Mouse (Mus musculus): ENCODE measurements around the gene Lair1. TPM values are rescaled to one million over a fixed set of nuclear protein-coding genes. Genes with fewer than 3 reads are reported as not detected.

Lair1 gene
- 12.9 and 20.1 TPM in 2 replicates for total RNA-seq (2023)

GRCm38 (mm10) chr7:4063013-4063412 lies at the start of gene Lair1:
Gene Lair1 (minus strand): TSS chr7:4063204.

Other genes with a start within 250 kb of the Lair1 start
- 84.0 and 90.4 TPM in 2 replicates for gene Gm15448, start 237.5 kb downstream of the Lair1 start, total RNA-seq (2023)
- gene Pira2, start 218.2 kb downstream of the Lair1 start, total RNA-seq (2023): 69.3 and 76.6 TPM in 2 replicates
- 135 and 156 TPM in 2 replicates for gene Gm14548, start 165.1 kb downstream of the Lair1 start, total RNA-seq (2023)
- gene Lilra6, start 147.7 kb downstream of the Lair1 start, total RNA-seq (2023): 99.8 and 101 TPM in 2 replicates
- not detected in 2 replicates for gene Ttyh1, start 56.2 kb upstream of the Lair1 start, total RNA-seq (2023)
- gene Leng8, start 73.8 kb upstream of the Lair1 start, total RNA-seq (2023): 286 and 437 TPM in 2 replicates
- gene Leng9, start 87.2 kb upstream of the Lair1 start, total RNA-seq (2023): 2.8 and 3.7 TPM in 2 replicates
- not detected in 2 replicates for gene Cdc42ep5, start 101.7 kb upstream of the Lair1 start, total RNA-seq (2023)
- gene Lilra5, start 174.6 kb upstream of the Lair1 start, total RNA-seq (2023): not detected in 2 replicates